Mouse (Mus musculus) G1E-ER4 (cell line): ENCODE data around the gene Sap18b. TPM values are rescaled to one million over a fixed set of nuclear protein-coding genes. Genes with fewer than 3 reads are reported as not detected.
"Not testable (repeated sequence)": the region's sequence is repeated elsewhere in the genome, so short reads cannot be mapped to it uniquely, and the experiment has no call there.

Experiments used
- GATA1 ChIP-seq: IDR thresholded peaks from one replicate; pipeline ENCODE4 v1.8.0; 2012; ENCODE audit warnings: low read length, inconsistent platforms
- polyA plus RNA-seq: library from polyadenylated mRNA; stranded (reverse); fragments of >175 nt; gene quantifications from 2 replicates; pipeline ENCODE4 v1.2.3, GENCODE M21; 2012

Gene Sap18b
- polyA plus RNA-seq: 110 and 148 TPM in 2 replicates

GRCm38 (mm10) chr8:95825162-95825561 lies at the start of gene Sap18b:
Gene Sap18b, plus strand, starts transcription at chr8:95825346.
- TF ChIP-seq GATA1: not testable (repeated sequence)

DNA sequence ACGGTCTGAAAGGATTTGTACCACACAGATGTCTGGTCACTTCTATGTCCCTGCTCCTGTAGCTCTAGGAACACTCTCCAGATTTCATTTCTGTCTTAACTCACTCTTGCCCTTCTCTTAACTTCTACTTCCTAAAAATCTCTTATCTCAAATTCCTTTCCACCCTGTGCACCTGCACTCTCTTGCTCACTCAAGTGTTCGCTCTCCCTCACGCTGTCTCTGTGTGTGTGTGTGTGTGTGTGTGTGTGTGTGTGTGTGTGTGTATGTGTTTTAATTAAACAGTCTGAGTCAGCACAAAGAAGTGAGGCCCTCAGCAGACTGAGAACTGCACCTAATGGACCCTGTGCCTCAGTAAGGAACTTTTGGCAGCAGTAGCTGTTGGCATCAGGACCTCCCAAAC lies 44.1 kb upstream of the Sap18b start:
- no peak for TF ChIP-seq GATA1

GRCm38 (mm10) chr8:95781775-95782174 lies 43.4 kb upstream of the Sap18b start:
- TF ChIP-seq GATA1: no peak

DNA sequence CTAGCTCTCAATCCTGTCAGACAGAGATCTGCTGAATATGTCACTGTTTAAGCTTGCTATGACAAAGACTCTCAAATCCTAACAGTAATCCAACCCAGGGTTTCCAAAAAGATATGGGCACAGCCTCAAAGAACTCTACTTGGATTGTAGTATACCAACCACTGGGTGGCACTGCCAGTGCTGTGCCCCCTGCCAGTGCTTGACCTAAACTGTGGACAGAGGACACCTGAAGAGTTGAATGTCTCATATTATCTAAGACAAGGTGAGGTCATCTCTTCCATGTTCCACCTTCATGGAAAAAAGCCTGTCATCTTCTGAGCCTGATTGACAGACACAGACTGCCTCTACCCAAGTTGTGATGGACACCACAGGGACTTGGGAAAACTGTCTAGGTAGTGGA lies 42.5 kb upstream of the Sap18b start:
- no peak for TF ChIP-seq GATA1

DNA sequence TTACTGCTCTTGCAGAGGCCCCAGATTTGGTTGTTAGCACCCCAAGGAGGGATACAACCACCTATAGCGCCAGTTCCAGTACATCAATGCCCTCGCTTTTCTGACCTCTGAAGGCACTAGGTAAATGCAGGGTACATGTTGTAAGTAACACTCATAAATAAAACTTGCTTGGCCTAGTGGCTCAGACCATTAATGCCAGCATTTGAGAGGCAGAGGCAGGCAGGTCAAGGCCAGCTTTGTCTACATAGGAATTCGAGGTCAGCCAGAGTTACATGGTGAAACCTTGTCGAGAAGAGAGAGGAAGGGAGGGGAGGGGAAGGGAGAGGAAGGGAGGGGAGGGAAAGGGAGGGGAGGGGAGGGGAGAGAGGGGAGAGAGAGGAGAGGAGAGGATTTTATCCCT lies 39.6 kb upstream of the Sap18b start:
- TF ChIP-seq GATA1: no peak

- TF ChIP-seq GATA1: no peak
Observed at GRCm38 (mm10) chr8:95799117-95799516, 26.0 kb upstream of the Sap18b start.

- TF ChIP-seq GATA1: no peak
Observed at GRCm38 (mm10) chr8:95799891-95800290, 25.3 kb upstream of the Sap18b start.

GRCm38 (mm10) chr8:95800353-95800752 lies 24.8 kb upstream of the Sap18b start:
- TF ChIP-seq GATA1: no peak

GRCm38 (mm10) chr8:95801476-95802064 lies 23.6 kb upstream of the Sap18b start:
- no peak for TF ChIP-seq GATA1

- no peak for TF ChIP-seq GATA1
Observed at GRCm38 (mm10) chr8:95802231-95802630, 22.9 kb upstream of the Sap18b start.

DNA sequence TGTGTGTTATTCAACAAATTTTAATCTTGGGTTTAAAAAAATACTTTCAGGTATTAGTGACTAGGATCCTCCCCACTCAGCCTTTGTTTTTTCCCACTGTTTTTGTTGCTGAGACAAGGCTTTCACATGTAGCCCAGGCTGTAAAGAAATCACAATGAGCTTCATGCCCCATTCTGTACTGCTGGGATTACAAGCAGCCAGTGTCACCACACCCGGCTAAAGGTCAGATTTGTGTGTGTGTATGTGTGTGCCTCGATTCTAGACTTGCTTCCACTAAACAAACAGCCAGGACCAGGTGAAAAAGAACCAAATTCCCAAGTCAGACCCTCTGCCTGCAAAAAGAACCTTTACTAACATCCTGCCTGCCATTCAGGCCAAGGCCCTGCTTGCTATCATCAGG lies 19.7 kb upstream of the Sap18b start:
- TF ChIP-seq GATA1: no peak

- no peak for TF ChIP-seq GATA1
Observed at GRCm38 (mm10) chr8:95806461-95807191, 18.5 kb upstream of the Sap18b start.

GRCm38 (mm10) chr8:95807331-95807843 lies 17.8 kb upstream of the Sap18b start, which contains the start of gene Cnot1:
Gene Cnot1, minus strand, starts transcription at chr8:95807464.
- no peak for TF ChIP-seq GATA1

- no peak for TF ChIP-seq GATA1
Observed at GRCm38 (mm10) chr8:95807861-95808260, 17.3 kb upstream of the Sap18b start.

GRCm38 (mm10) chr8:95808631-95809030 lies 16.5 kb upstream of the Sap18b start:
- TF ChIP-seq GATA1: no peak

- no peak for TF ChIP-seq GATA1
Observed at GRCm38 (mm10) chr8:95809116-95809515, 16.0 kb upstream of the Sap18b start.

GRCm38 (mm10) chr8:95810184-95810591 lies 15.0 kb upstream of the Sap18b start:
- no peak for TF ChIP-seq GATA1
